Mouse (Mus musculus) thymus, adult 2 months (tissue): Measurements from ENCODE around the gene Ube4a.

Source experiments
- CTCF ChIP-seq: fragments of 200-500 bp; IDR thresholded peaks from 2 replicates; pipeline ENCODE4 v1.5.1; 2012; ENCODE audit warnings: mild to moderate bottlenecking, control low read depth, low read length, moderate library complexity, borderline replicate concordance; ENCODE audit not compliant: control insufficient read depth, poor library complexity, insufficient read depth; ENCODE audit errors: extremely low read depth
- POLR2A ChIP-seq: fragments of 200-500 bp; IDR thresholded peaks from 2 replicates; pipeline ENCODE4 v1.6.1; 2012; ENCODE audit warnings: mild to moderate bottlenecking, low read length, control low read depth, moderate library complexity; ENCODE audit not compliant: control insufficient read depth, poor library complexity, insufficient read depth; ENCODE audit errors: extremely low read depth

GRCm38 (mm10) chr9:45000249-45000648 is 34.8 kb upstream of the Ube4a start:
- TF ChIP-seq CTCF (no peak), POLR2A (no peak)
